In genomic region chr13:53094658-53095057, GRCm38 (mm10) we compare ENCODE assay signal across 24 mouse cellular contexts.
DNase-seq lines count a peak whose midpoint lies in the region; ATAC-seq and TF ChIP-seq lines count a peak whose summit lies in the region.
"Had no signal": no experiment of that assay in that cellular context is flagged by ENCODE, and none has a peak within 500 bp of the region (broad histone marks: within the 10 kb centered on the region; RNA-seq: fewer than 3 reads in every experiment).

No protein-coding gene starts in this region.

- no peak for TF ChIP-seq CTCF in gastrocnemius, adult 2 months (IDR thresholded peaks at IDR 0.05)

- H3K27ac ChIP-seq in gastrocnemius, adult 2 months: peak overlapping the region; percentile 3; the same call in 1 of the 2 replicates
- 0 out of 2 replicates have a peak overlapping the region, but pooled peaks have one; percentile 19 for H3K27ac ChIP-seq in heart, embryonic 11.5 days (ENCODE audit: low read depth, low read length)
- H3K27ac ChIP-seq in heart, embryonic 14.5 days (replicated peaks in 1 of 2; ENCODE audit: control insufficient read depth in 1 of 2, insufficient read depth in 1 of 2, low read depth in 2 of 2, low read length in 2 of 2): peak overlapping the region; percentile 36 to 50; a peak in 3 of 4 replicates
- H3K27ac ChIP-seq in heart, embryonic 16.5 days (ENCODE audit: low read length): peak overlapping the region; percentile 44; the same call in 1 of the 2 replicates
- H3K27ac ChIP-seq: embryonic facial prominence, embryonic 10.5 days; embryonic facial prominence, embryonic 12.5 days; forebrain, embryonic 13.5 days had no signal

- 0 out of 2 replicates have a peak, but pooled peaks cover 1% of the 10 kb centered on the region for H3K4me1 ChIP-seq in heart, embryonic 11.5 days (ENCODE audit: control insufficient read depth, insufficient read depth, low read length)
- H3K4me1 ChIP-seq in heart, embryonic 14.5 days (ENCODE audit: control insufficient read depth in 2 of 2, insufficient read depth in 2 of 2, low read length in 2 of 2): peaks cover 12 to 13% of the 10 kb centered on the region in 2 experiments; a peak in 3 of 4 replicates
- no peaks in the 10 kb centered on the region for H3K4me1 ChIP-seq in heart, embryonic 16.5 days (ENCODE audit: control insufficient read depth, insufficient read depth, low read length)

- H3K9me3 ChIP-seq in heart, embryonic 11.5 days (replicated peaks; ENCODE audit: control insufficient read depth, low read length): no peaks in the 10 kb centered on the region
- H3K9me3 ChIP-seq in heart, embryonic 14.5 days (ENCODE audit: control insufficient read depth, low read length): no peaks in the 10 kb centered on the region
- no peaks in the 10 kb centered on the region for H3K9me3 ChIP-seq in heart, embryonic 16.5 days (replicated peaks; ENCODE audit: control insufficient read depth, low read length)
- H3K9me3 ChIP-seq: embryonic facial prominence, embryonic 10.5 days; embryonic facial prominence, embryonic 12.5 days; forebrain, embryonic 13.5 days had no signal

- H3K27me3 ChIP-seq in heart, embryonic 11.5 days (ENCODE audit: control insufficient read depth, insufficient read depth, low read length): no peaks in the 10 kb centered on the region
- no peaks in the 10 kb centered on the region for H3K27me3 ChIP-seq in heart, embryonic 14.5 days (ENCODE audit: control insufficient read depth, insufficient read depth, low read length)
- no peaks in the 10 kb centered on the region for H3K27me3 ChIP-seq in heart, embryonic 16.5 days (ENCODE audit: control insufficient read depth, insufficient read depth, low read length)
- H3K27me3 ChIP-seq: Patski had no signal

- intact Hi-C loops in gastrocnemius, adult 2 months (cut with DNase I): loop anchor here (5.0 kb wide), 2 partner anchors 77 to 97 kb away; no protein-coding TSS in a partner anchor
- intact Hi-C loops in heart, postnatal 10 days (cut with DNase I): loop anchor here (5.0 kb wide), 1 partner anchor 112 kb away; the partner anchor contains the start of gene Nfil3

- no peak overlapping the region for H3K4me2 ChIP-seq in heart, embryonic 11.5 days
- no peak overlapping the region for H3K4me2 ChIP-seq in heart, embryonic 14.5 days (ENCODE audit: low read length)
- H3K4me2 ChIP-seq in heart, embryonic 16.5 days (ENCODE audit: low read depth, low read length): no peak overlapping the region
- H3K4me2 ChIP-seq: embryonic facial prominence, embryonic 12.5 days; forebrain, embryonic 13.5 days had no signal

- no peaks in the 10 kb centered on the region for H3K36me3 ChIP-seq in heart, embryonic 11.5 days (ENCODE audit: control insufficient read depth, insufficient read depth, low read length)
- H3K36me3 ChIP-seq in heart, embryonic 14.5 days (ENCODE audit: control insufficient read depth, insufficient read depth, low read length): no peaks in the 10 kb centered on the region
- H3K36me3 ChIP-seq in heart, embryonic 16.5 days (ENCODE audit: control insufficient read depth, insufficient read depth): no peaks in the 10 kb centered on the region
- H3K36me3 ChIP-seq: embryonic facial prominence, embryonic 10.5 days; embryonic facial prominence, embryonic 12.5 days; G1E had no signal

- WGBS in heart, embryonic 11.5 days (ENCODE audit: insufficient replicate concordance): 70% methylated on average over 8 of the region's 8 CpGs
- 51% methylated on average over 8 of the region's 8 CpGs for WGBS in heart, embryonic 14.5 days
- WGBS in heart, embryonic 16.5 days: 57% methylated on average over 8 of the region's 8 CpGs

- no peak for DNase-seq in gastrocnemius, adult 2 months
- no peak for DNase-seq in gastrocnemius, postnatal 10 days
- no peak for DNase-seq in heart, adult 8-10 months (ENCODE audit: low spot score)
- no peak for DNase-seq in heart, adult 9 months (ENCODE audit: low spot score in 2 of 2)
- no peak for DNase-seq in heart, postnatal 10 days
- DNase-seq: adrenal gland, adult 8-10 months; adrenal gland, postnatal 14 days; adrenal gland, postnatal 36 days; B cell, adult 2 months; cerebellum, adult 11-12 months; cerebellum, adult 2 months; cerebellum, adult 9-10 months; cerebellum, postnatal 10 days; cerebellum, postnatal 25 days had no signal

- no peak overlapping the region for H3K4me3 ChIP-seq in gastrocnemius, adult 2 months
- no peak overlapping the region for H3K4me3 ChIP-seq in heart, embryonic 11.5 days (ENCODE audit: low read depth, low read length)
- H3K4me3 ChIP-seq in heart, embryonic 14.5 days (ENCODE audit: control insufficient read depth in 1 of 2, insufficient read depth in 1 of 2, low read depth in 1 of 2, low read length in 2 of 2): no peak overlapping the region
- H3K4me3 ChIP-seq in heart, embryonic 16.5 days (ENCODE audit: low read length): no peak overlapping the region
- H3K4me3 ChIP-seq: embryonic facial prominence, embryonic 10.5 days; embryonic facial prominence, embryonic 12.5 days; forebrain, embryonic 13.5 days had no signal

- H3K9ac ChIP-seq in heart, embryonic 11.5 days (ENCODE audit: low read depth, low read length): no peak overlapping the region
- no peak overlapping the region for H3K9ac ChIP-seq in heart, embryonic 14.5 days (ENCODE audit: low read length)
- H3K9ac ChIP-seq in heart, embryonic 16.5 days (ENCODE audit: low read length): no peak overlapping the region
- H3K9ac ChIP-seq: embryonic facial prominence, embryonic 12.5 days; forebrain, embryonic 13.5 days had no signal

- no peak for ATAC-seq in heart, embryonic 11.5 days (replicated peaks; ENCODE audit: insufficient number of reproducible peaks, low FRiP score, low TSS enrichment)
- no peak for ATAC-seq in heart, embryonic 14.5 days (ENCODE audit: insufficient number of reproducible peaks, insufficient read depth, low FRiP score, low read depth)
- no peak for ATAC-seq in heart, embryonic 16.5 days (replicated peaks; ENCODE audit: extremely low read depth, insufficient read depth, low FRiP score)
- ATAC-seq: activated CD4-positive, CD25-positive, alpha-beta regulatory T cell, adult 4 months; CD4-positive, CD25-positive, alpha-beta regulatory T cell, adult 4 months; forebrain, embryonic 13.5 days; Patski had no signal
